Mouse (Mus musculus) brain, embryonic 14.5 days (tissue): Measurements from ENCODE around the gene Reg4.

Source experiments
- CTCF ChIP-seq: fragments of 200-500 bp; IDR thresholded peaks from 2 replicates; pipeline ENCODE4 v1.5.1; 2012; ENCODE audit warnings: inconsistent platforms, mild to moderate bottlenecking, moderate library complexity, borderline replicate concordance; ENCODE audit not compliant: insufficient read depth, insufficient read length; ENCODE audit errors: extremely low read depth
- POLR2A ChIP-seq: fragments of 200-500 bp; IDR thresholded peaks from 2 replicates; pipeline ENCODE4 v1.6.1; 2012; ENCODE audit warnings: mild to moderate bottlenecking, inconsistent platforms, borderline replicate concordance; ENCODE audit not compliant: poor library complexity, insufficient read depth, insufficient read length, severe bottlenecking; ENCODE audit errors: extremely low read depth

DNA sequence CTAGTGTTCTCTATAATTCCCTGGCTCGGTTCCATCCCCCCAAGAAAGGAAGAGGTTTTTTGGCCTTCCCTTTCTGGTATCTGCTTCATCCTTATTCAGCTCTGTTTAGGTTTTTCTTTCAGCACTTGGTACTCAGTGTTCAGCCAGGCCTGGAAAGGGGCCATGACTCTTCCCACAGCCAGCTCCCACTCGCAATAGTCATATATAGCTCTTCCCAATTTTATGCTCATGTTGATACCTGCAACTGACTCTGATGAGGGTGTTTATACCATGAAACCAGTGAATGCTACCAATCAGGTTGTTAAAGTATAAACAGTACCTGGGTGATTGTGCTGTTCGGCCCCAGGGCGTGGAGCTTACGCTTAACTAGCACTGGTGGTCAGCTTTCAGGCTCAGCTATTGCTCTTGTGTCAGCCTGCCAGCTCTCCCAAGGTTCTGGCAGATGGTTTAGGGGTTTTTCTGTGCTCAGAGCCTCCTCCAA, 37.4 kb downstream of the Reg4 start:
- TF ChIP-seq CTCF (no peak), POLR2A (no peak)
